Mouse (Mus musculus): ENCODE data around the gene Cops7b. TPM values are rescaled to one million over a fixed set of nuclear protein-coding genes. Genes with fewer than 3 reads are reported as not detected.

Gene Cops7b
- polyA plus RNA-seq, 1 experiment from 2014 or later, result 35.1 TPM

GRCm38 (mm10) chr1:86618454-86619125 lies 35.9 kb downstream of the Cops7b start:
- H3K4me3 ChIP-seq (ENCODE audit: low read length), result no peak overlapping the region
- WGBS, result 59% methylated on average over 10 of the region's 10 CpGs
- ATAC-seq (ENCODE audit: low read depth), result no peak

GRCm38 (mm10) chr1:86622296-86622695 lies 39.6 kb downstream of the Cops7b start:
- H3K4me2 ChIP-seq (ENCODE audit: low read depth, low read length), result no peak overlapping the region
- WGBS, result 63% methylated on average over 2 of the region's 2 CpGs
- no peak overlapping the region for H3K27ac ChIP-seq (ENCODE audit: low read length)
- H3K4me3 ChIP-seq (ENCODE audit: low read length), result no peak overlapping the region
- no peaks in the 10 kb centered on the region for H3K36me3 ChIP-seq (ENCODE audit: control insufficient read depth, insufficient read depth, low read length)
- H3K9me3 ChIP-seq (ENCODE audit: control insufficient read depth, low read length), result no peaks in the 10 kb centered on the region
- no peak for ATAC-seq (ENCODE audit: low read depth)
- no peak overlapping the region for H3K9ac ChIP-seq (ENCODE audit: low read length)
- no peaks in the 10 kb centered on the region for H3K27me3 ChIP-seq (ENCODE audit: control insufficient read depth, insufficient read depth, low read depth, low read length)
- no peaks in the 10 kb centered on the region for H3K4me1 ChIP-seq (replicated peaks; ENCODE audit: control insufficient read depth, insufficient read depth, low read length)

More at GRCm38 (mm10) chr1:86618454-86619125, 35.9 kb downstream of the Cops7b start:
- Histone ChIP-seq H3K9me3 (ENCODE audit: control insufficient read depth, low read length) (no peaks in the 10 kb centered on the region), H3K4me1 (replicated peaks; ENCODE audit: control insufficient read depth, insufficient read depth, low read length) (no peaks in the 10 kb centered on the region), H3K36me3 (ENCODE audit: control insufficient read depth, insufficient read depth, low read length) (no peaks in the 10 kb centered on the region), H3K27ac (ENCODE audit: low read length) (no peak overlapping the region), H3K9ac (ENCODE audit: low read length) (no peak overlapping the region), H3K27me3 (ENCODE audit: control insufficient read depth, insufficient read depth, low read depth, low read length) (no peaks in the 10 kb centered on the region), H3K4me2 (ENCODE audit: low read depth, low read length) (no peak overlapping the region)

- Histone ChIP-seq H3K4me3 (ENCODE audit: low read length) (no peak overlapping the region), H3K27ac (ENCODE audit: low read length) (no peak overlapping the region), H3K9ac (ENCODE audit: low read length) (no peak overlapping the region), H3K4me2 (ENCODE audit: low read depth, low read length) (no peak overlapping the region), H3K4me1 (replicated peaks; ENCODE audit: control insufficient read depth, insufficient read depth, low read length) (no peaks in the 10 kb centered on the region), H3K36me3 (ENCODE audit: control insufficient read depth, insufficient read depth, low read length) (no peaks in the 10 kb centered on the region), H3K9me3 (ENCODE audit: control insufficient read depth, low read length) (no peaks in the 10 kb centered on the region), H3K27me3 (ENCODE audit: control insufficient read depth, insufficient read depth, low read depth, low read length) (no peaks in the 10 kb centered on the region)
- WGBS, result 36% methylated on average over 16 of the region's 16 CpGs
- ATAC-seq (ENCODE audit: low read depth), result no peak
Measured at GRCm38 (mm10) chr1:86623001-86624000, 40.6 kb downstream of the Cops7b start.

- Histone ChIP-seq H3K4me3 (ENCODE audit: low read length) (no peak overlapping the region), H3K4me2 (ENCODE audit: low read depth, low read length) (no peak overlapping the region), H3K27ac (ENCODE audit: low read length) (no peak overlapping the region), H3K9ac (ENCODE audit: low read length) (no peak overlapping the region), H3K36me3 (ENCODE audit: control insufficient read depth, insufficient read depth, low read length) (no peaks in the 10 kb centered on the region), H3K9me3 (ENCODE audit: control insufficient read depth, low read length) (no peaks in the 10 kb centered on the region), H3K4me1 (replicated peaks; ENCODE audit: control insufficient read depth, insufficient read depth, low read length) (no peaks in the 10 kb centered on the region), H3K27me3 (ENCODE audit: control insufficient read depth, insufficient read depth, low read depth, low read length) (no peaks in the 10 kb centered on the region)
- WGBS, result 60% methylated on average over 3 of the region's 3 CpGs
- ATAC-seq (ENCODE audit: low read depth), result no peak
Measured at GRCm38 (mm10) chr1:86628270-86628669, 45.6 kb downstream of the Cops7b start.

- H3K9me3 ChIP-seq (ENCODE audit: control insufficient read depth, low read length), result no peaks in the 10 kb centered on the region
- no peaks in the 10 kb centered on the region for H3K4me1 ChIP-seq (replicated peaks; ENCODE audit: control insufficient read depth, insufficient read depth, low read length)
- H3K27me3 ChIP-seq (ENCODE audit: control insufficient read depth, insufficient read depth, low read depth, low read length), result no peaks in the 10 kb centered on the region
- no peak overlapping the region for H3K4me3 ChIP-seq (ENCODE audit: low read length)
- H3K27ac ChIP-seq (ENCODE audit: low read length), result no peak overlapping the region
- H3K36me3 ChIP-seq (ENCODE audit: control insufficient read depth, insufficient read depth, low read length), result no peaks in the 10 kb centered on the region
- H3K9ac ChIP-seq (ENCODE audit: low read length), result no peak overlapping the region
- ATAC-seq (ENCODE audit: low read depth), result no peak
- 31% methylated on average over 4 of the region's 4 CpGs for WGBS
- H3K4me2 ChIP-seq (ENCODE audit: low read depth, low read length), result no peak overlapping the region
Measured at GRCm38 (mm10) chr1:86629936-86630335, 47.2 kb downstream of the Cops7b start.

GRCm38 (mm10) chr1:86630527-86630926 lies 47.8 kb downstream of the Cops7b start:
- Histone ChIP-seq H3K27me3 (ENCODE audit: control insufficient read depth, insufficient read depth, low read depth, low read length) (no peaks in the 10 kb centered on the region), H3K9me3 (ENCODE audit: control insufficient read depth, low read length) (no peaks in the 10 kb centered on the region), H3K36me3 (ENCODE audit: control insufficient read depth, insufficient read depth, low read length) (no peaks in the 10 kb centered on the region), H3K4me3 (ENCODE audit: low read length) (no peak overlapping the region), H3K9ac (ENCODE audit: low read length) (no peak overlapping the region), H3K4me1 (replicated peaks; ENCODE audit: control insufficient read depth, insufficient read depth, low read length) (no peaks in the 10 kb centered on the region), H3K4me2 (ENCODE audit: low read depth, low read length) (no peak overlapping the region), H3K27ac (ENCODE audit: low read length) (no peak overlapping the region)
- WGBS, result 79% methylated on average over 4 of the region's 4 CpGs
- ATAC-seq (ENCODE audit: low read depth), result no peak

GRCm38 (mm10) chr1:86632732-86633380 lies 50.2 kb downstream of the Cops7b start:
- Histone ChIP-seq H3K36me3 (ENCODE audit: control insufficient read depth, insufficient read depth, low read length) (no peaks in the 10 kb centered on the region), H3K4me2 (ENCODE audit: low read depth, low read length) (no peak overlapping the region), H3K27ac (ENCODE audit: low read length) (no peak overlapping the region), H3K4me1 (replicated peaks; ENCODE audit: control insufficient read depth, insufficient read depth, low read length) (no peaks in the 10 kb centered on the region), H3K9me3 (ENCODE audit: control insufficient read depth, low read length) (no peaks in the 10 kb centered on the region), H3K4me3 (ENCODE audit: low read length) (no peak overlapping the region), H3K27me3 (ENCODE audit: control insufficient read depth, insufficient read depth, low read depth, low read length) (no peaks in the 10 kb centered on the region), H3K9ac (ENCODE audit: low read length) (no peak overlapping the region)
- ATAC-seq (ENCODE audit: low read depth), result no peak
- WGBS, result 41% methylated on average over 6 of the region's 6 CpGs

GRCm38 (mm10) chr1:86633434-86633833 lies 50.7 kb downstream of the Cops7b start:
- no peak overlapping the region for H3K4me3 ChIP-seq (ENCODE audit: low read length)
- 61% methylated on average over 3 of the region's 3 CpGs for WGBS
- H3K9ac ChIP-seq (ENCODE audit: low read length), result no peak overlapping the region
- H3K27ac ChIP-seq (ENCODE audit: low read length), result no peak overlapping the region
- no peak overlapping the region for H3K4me2 ChIP-seq (ENCODE audit: low read depth, low read length)
- ATAC-seq (ENCODE audit: low read depth), result no peak
- H3K4me1 ChIP-seq (replicated peaks; ENCODE audit: control insufficient read depth, insufficient read depth, low read length), result no peaks in the 10 kb centered on the region
- no peaks in the 10 kb centered on the region for H3K27me3 ChIP-seq (ENCODE audit: control insufficient read depth, insufficient read depth, low read depth, low read length)
- H3K36me3 ChIP-seq (ENCODE audit: control insufficient read depth, insufficient read depth, low read length), result no peaks in the 10 kb centered on the region
- no peaks in the 10 kb centered on the region for H3K9me3 ChIP-seq (ENCODE audit: control insufficient read depth, low read length)
